Mouse (Mus musculus) forebrain, embryonic 12.5 days (tissue): ENCODE measurements around the gene Galnt2. TPM values are rescaled to one million over a fixed set of nuclear protein-coding genes. Genes with fewer than 3 reads are reported as not detected.

Experiments used
- ATAC-seq: fragments of 200-750 bp; cut with Nextera tagmentation; 2 replicates; pipeline ENCODE4 v1.8.0; 2017; ENCODE audit warnings: moderate TSS enrichment; ENCODE audit not compliant: low FRiP score
- H3K27ac ChIP-seq: fragments of 300-500 bp; sonication (generic); 2 replicates; pipeline ENCODE4 v1.5.1; 2016; ENCODE audit warnings: mild to moderate bottlenecking
- H3K27me3 ChIP-seq: fragments of 300-500 bp; sonication (generic); 2 replicates; pipeline ENCODE4 v1.6.1; 2016; ENCODE audit warnings: mild to moderate bottlenecking
- H3K36me3 ChIP-seq: fragments of 300-500 bp; sonication (generic); replicated peaks from 2 replicates; pipeline ENCODE4 v1.6.1; 2016; ENCODE audit warnings: mild to moderate bottlenecking
- H3K4me1 ChIP-seq: fragments of 300-500 bp; sonication (generic); 2 replicates; pipeline ENCODE4 v1.6.1; 2016
- H3K4me2 ChIP-seq: fragments of 300-500 bp; sonication (generic); 2 replicates; pipeline ENCODE4 v1.6.1; 2016; ENCODE audit warnings: mild to moderate bottlenecking, moderate library complexity
- H3K4me3 ChIP-seq: fragments of 300-500 bp; sonication (generic); replicated peaks from 2 replicates; pipeline ENCODE4 v1.5.1; 2016; ENCODE audit warnings: mild to moderate bottlenecking
- H3K9ac ChIP-seq: fragments of 300-500 bp; sonication (generic); 2 replicates; pipeline ENCODE4 v1.6.1; 2016; ENCODE audit warnings: mild to moderate bottlenecking
- H3K9me3 ChIP-seq: fragments of 300-500 bp; sonication (generic); 2 replicates; pipeline ENCODE4 v1.6.1; 2016
- WGBS: fragments of 180-500 bp; shearing (Covaris S2); methylation state at CpG from one replicate; pipeline ENCODE4 v1.1.7; 2016; 5-methylcytosine and 5-hydroxymethylcytosine counted together
- polyA plus RNA-seq: library from polyadenylated mRNA; unstranded; fragments of >200 nt; fragmentation: Nextera tagmentation; extraction: Ambion mirVana; gene quantifications from 2 replicates; pipeline ENCODE4 v1.2.1, GENCODE M21; 2016

The Galnt2 gene
- polyA plus RNA-seq, 1 experiment from 2014 or later: 71.8 TPM

GRCm38 (mm10) chr8:124371410-124372123, 140.4 kb downstream of the Galnt2 start:
- 91% methylated on average over 23 of the region's 23 CpGs for WGBS
- Histone ChIP-seq H3K27ac (no peak overlapping the region), H3K36me3 (no peaks in the 10 kb centered on the region), H3K27me3 (no peaks in the 10 kb centered on the region), H3K4me1 (no peaks in the 10 kb centered on the region), H3K9ac (no peak overlapping the region), H3K4me2 (no peak overlapping the region), H3K4me3 (no peak overlapping the region), H3K9me3 (no peaks in the 10 kb centered on the region)
- no peak for ATAC-seq

- no peak overlapping the region for H3K4me3 ChIP-seq
Measured at GRCm38 (mm10) chr8:124373753-124374152, 142.6 kb downstream of the Galnt2 start.

GRCm38 (mm10) chr8:124375168-124375567, 144.0 kb downstream of the Galnt2 start:
- no peaks in the 10 kb centered on the region for H3K36me3 ChIP-seq
- no peak overlapping the region for H3K4me2 ChIP-seq
- no peaks in the 10 kb centered on the region for H3K27me3 ChIP-seq
- H3K9me3 ChIP-seq: no peaks in the 10 kb centered on the region
- 84% methylated on average over 6 of the region's 6 CpGs for WGBS
- no peak overlapping the region for H3K27ac ChIP-seq
- ATAC-seq: no peak
- H3K4me1 ChIP-seq: no peaks in the 10 kb centered on the region
- no peak overlapping the region for H3K4me3 ChIP-seq
- H3K9ac ChIP-seq: 0 out of 2 replicates have a peak overlapping the region, but pooled peaks have one; percentile 17

More at GRCm38 (mm10) chr8:124373753-124374152, 142.6 kb downstream of the Galnt2 start:
- Histone ChIP-seq H3K36me3 (no peaks in the 10 kb centered on the region), H3K4me1 (no peaks in the 10 kb centered on the region), H3K27me3 (no peaks in the 10 kb centered on the region), H3K9me3 (no peaks in the 10 kb centered on the region), H3K9ac (no peak overlapping the region), H3K4me2 (no peak overlapping the region), H3K27ac (no peak overlapping the region)
- 90% methylated on average over 5 of the region's 5 CpGs for WGBS
- no peak for ATAC-seq

GRCm38 (mm10) chr8:124375727-124376126, 144.5 kb downstream of the Galnt2 start:
- Histone ChIP-seq H3K27ac (no peak overlapping the region), H3K36me3 (no peaks in the 10 kb centered on the region), H3K4me3 (no peak overlapping the region), H3K9ac (no peak overlapping the region), H3K9me3 (no peaks in the 10 kb centered on the region), H3K27me3 (no peaks in the 10 kb centered on the region), H3K4me2 (no peak overlapping the region), H3K4me1 (no peaks in the 10 kb centered on the region)
- WGBS: 89% methylated on average over 9 of the region's 9 CpGs
- no peak for ATAC-seq

- Histone ChIP-seq H3K27me3 (no peaks in the 10 kb centered on the region), H3K4me1 (no peaks in the 10 kb centered on the region), H3K36me3 (no peaks in the 10 kb centered on the region), H3K4me3 (no peak overlapping the region), H3K9me3 (no peaks in the 10 kb centered on the region), H3K27ac (no peak overlapping the region), H3K4me2 (no peak overlapping the region), H3K9ac (no peak overlapping the region)
- WGBS: 93% methylated on average over 12 of the region's 12 CpGs
- ATAC-seq: no peak
Measured at GRCm38 (mm10) chr8:124376406-124376805, 145.2 kb downstream of the Galnt2 start.

- WGBS: 63% methylated on average over 6 of the region's 6 CpGs
- H3K9me3 ChIP-seq: no peaks in the 10 kb centered on the region
- ATAC-seq: no peak
- H3K36me3 ChIP-seq: no peaks in the 10 kb centered on the region
- H3K27me3 ChIP-seq: no peaks in the 10 kb centered on the region
- H3K9ac ChIP-seq: no peak overlapping the region
- peaks cover 9% of the 10 kb centered on the region; the same call in 1 of the 2 replicates for H3K4me1 ChIP-seq
- H3K4me3 ChIP-seq: no peak overlapping the region
- no peak overlapping the region for H3K27ac ChIP-seq
- no peak overlapping the region for H3K4me2 ChIP-seq
Measured at GRCm38 (mm10) chr8:124379289-124379688, 148.1 kb downstream of the Galnt2 start.

- no peaks in the 10 kb centered on the region for H3K27me3 ChIP-seq
- H3K4me2 ChIP-seq: no peak overlapping the region
- no peaks in the 10 kb centered on the region for H3K36me3 ChIP-seq
- H3K27ac ChIP-seq: no peak overlapping the region
- no peak overlapping the region for H3K9ac ChIP-seq
- ATAC-seq: no peak
- 40% methylated on average over 10 of the region's 10 CpGs for WGBS
- peaks cover 9% of the 10 kb centered on the region; the same call in 1 of the 2 replicates for H3K4me1 ChIP-seq
- H3K4me3 ChIP-seq: no peak overlapping the region
- H3K9me3 ChIP-seq: no peaks in the 10 kb centered on the region
Measured at GRCm38 (mm10) chr8:124382235-124382634, 151.0 kb downstream of the Galnt2 start.

GRCm38 (mm10) chr8:124384336-124384735, 153.1 kb downstream of the Galnt2 start:
- ATAC-seq: no peak

GRCm38 (mm10) chr8:124386225-124386899, 155.2 kb downstream of the Galnt2 start:
- Histone ChIP-seq H3K4me1 (peaks cover 9% of the 10 kb centered on the region; the same call in 1 of the 2 replicates), H3K36me3 (no peaks in the 10 kb centered on the region), H3K4me2 (no peak overlapping the region), H3K27ac (no peak overlapping the region), H3K9ac (no peak overlapping the region), H3K9me3 (no peaks in the 10 kb centered on the region), H3K4me3 (no peak overlapping the region), H3K27me3 (no peaks in the 10 kb centered on the region)
- 84% methylated on average over 23 of the region's 23 CpGs for WGBS
- ATAC-seq: no peak

More at GRCm38 (mm10) chr8:124384336-124384735, 153.1 kb downstream of the Galnt2 start:
- Histone ChIP-seq H3K9me3 (no peaks in the 10 kb centered on the region), H3K9ac (no peak overlapping the region), H3K4me2 (no peak overlapping the region), H3K36me3 (no peaks in the 10 kb centered on the region), H3K27me3 (no peaks in the 10 kb centered on the region), H3K4me3 (no peak overlapping the region), H3K4me1 (peaks cover 9% of the 10 kb centered on the region; the same call in 1 of the 2 replicates), H3K27ac (no peak overlapping the region)
- WGBS: 94% methylated on average over 19 of the region's 19 CpGs

- 87% methylated on average over 11 of the region's 11 CpGs for WGBS
- Histone ChIP-seq H3K36me3 (no peaks in the 10 kb centered on the region), H3K4me3 (no peak overlapping the region), H3K27ac (no peak overlapping the region), H3K9ac (no peak overlapping the region), H3K4me2 (no peak overlapping the region), H3K27me3 (no peaks in the 10 kb centered on the region), H3K4me1 (no peaks in the 10 kb centered on the region), H3K9me3 (no peaks in the 10 kb centered on the region)
- ATAC-seq: no peak
Measured at GRCm38 (mm10) chr8:124389495-124389894, 158.3 kb downstream of the Galnt2 start.

GRCm38 (mm10) chr8:124391191-124391590, 160.0 kb downstream of the Galnt2 start:
- H3K36me3 ChIP-seq: no peaks in the 10 kb centered on the region
- 84% methylated on average over 7 of the region's 7 CpGs for WGBS

GRCm38 (mm10) chr8:124392271-124393012, 161.3 kb downstream of the Galnt2 start:
- Histone ChIP-seq H3K9ac (no peak overlapping the region), H3K4me1 (no peaks in the 10 kb centered on the region), H3K36me3 (no peaks in the 10 kb centered on the region), H3K4me3 (no peak overlapping the region), H3K27ac (no peak overlapping the region), H3K4me2 (no peak overlapping the region), H3K27me3 (no peaks in the 10 kb centered on the region), H3K9me3 (no peaks in the 10 kb centered on the region)
- ATAC-seq: no peak
- 60% methylated on average over 10 of the region's 10 CpGs for WGBS

More at GRCm38 (mm10) chr8:124391191-124391590, 160.0 kb downstream of the Galnt2 start:
- no peak overlapping the region for H3K4me2 ChIP-seq
- H3K27ac ChIP-seq: no peak overlapping the region
- no peak overlapping the region for H3K4me3 ChIP-seq
- ATAC-seq: no peak
- no peak overlapping the region for H3K9ac ChIP-seq
- no peaks in the 10 kb centered on the region for H3K9me3 ChIP-seq
- H3K4me1 ChIP-seq: no peaks in the 10 kb centered on the region
- H3K27me3 ChIP-seq: no peaks in the 10 kb centered on the region
